Mouse (Mus musculus): ENCODE measurements around the gene Vars. TPM values are rescaled to one million over a fixed set of nuclear protein-coding genes. Genes with fewer than 3 reads are reported as not detected.
"Not testable (repeated sequence)": the region's sequence is repeated elsewhere in the genome, so short reads cannot be mapped to it uniquely, and the experiment has no call there.

Gene Vars
- polyA plus RNA-seq, 1 experiment: 261 TPM

- Histone ChIP-seq H3K27me3 (ENCODE audit: control insufficient read depth, insufficient read depth, low read length) (no peaks in the 10 kb centered on the region), H3K27ac (ENCODE audit: control insufficient read depth, insufficient read depth, low read depth, low read length) (no peak overlapping the region), H3K4me1 (ENCODE audit: control insufficient read depth, insufficient read depth, low read length) (peaks cover 12% of the 10 kb centered on the region), H3K4me3 (ENCODE audit: control insufficient read depth, low read depth, low read length) (no peak overlapping the region), H3K36me3 (ENCODE audit: control insufficient read depth, insufficient read depth, low read length) (no peaks in the 10 kb centered on the region)
- no peak for TF ChIP-seq CTCF (IDR thresholded peaks at IDR 0.05; ENCODE audit: control insufficient read depth, insufficient read depth, insufficient replicate concordance, low read depth, low read length)
- TF ChIP-seq POLR2A (IDR thresholded peaks at IDR 0.05; ENCODE audit: control insufficient read depth, low read depth, low read length): no peak
These were observed 44.4 kb upstream of the Vars start for GRCm38 (mm10) chr17:34956340-34956739.

- H3K27me3 ChIP-seq (ENCODE audit: control insufficient read depth, insufficient read depth, low read length); H3K36me3 ChIP-seq (ENCODE audit: control insufficient read depth, insufficient read depth, low read length); H3K4me3 ChIP-seq (ENCODE audit: control insufficient read depth, low read depth, low read length); H3K4me1 ChIP-seq (ENCODE audit: control insufficient read depth, insufficient read depth, low read length); H3K27ac ChIP-seq (ENCODE audit: control insufficient read depth, insufficient read depth, low read depth, low read length): not testable (repeated sequence)
These were observed 43.5 kb upstream of the Vars start for GRCm38 (mm10) chr17:34957291-34957690.

- not testable (repeated sequence) for H3K36me3 ChIP-seq (ENCODE audit: control insufficient read depth, insufficient read depth, low read length); H3K27me3 ChIP-seq (ENCODE audit: control insufficient read depth, insufficient read depth, low read length); H3K4me3 ChIP-seq (ENCODE audit: control insufficient read depth, low read depth, low read length); H3K4me1 ChIP-seq (ENCODE audit: control insufficient read depth, insufficient read depth, low read length); H3K27ac ChIP-seq (ENCODE audit: control insufficient read depth, insufficient read depth, low read depth, low read length)
These were observed 42.8 kb upstream of the Vars start for GRCm38 (mm10) chr17:34957966-34958365.

GRCm38 (mm10) chr17:34958734-34959129 is 42.1 kb upstream of the Vars start:
- H3K27me3 ChIP-seq (ENCODE audit: control insufficient read depth, insufficient read depth, low read length); H3K27ac ChIP-seq (ENCODE audit: control insufficient read depth, insufficient read depth, low read depth, low read length); H3K4me1 ChIP-seq (ENCODE audit: control insufficient read depth, insufficient read depth, low read length); H3K36me3 ChIP-seq (ENCODE audit: control insufficient read depth, insufficient read depth, low read length): not testable (repeated sequence)
- H3K4me3 ChIP-seq (ENCODE audit: control insufficient read depth, low read depth, low read length): peak overlapping the region; percentile 46

- H3K36me3 ChIP-seq (ENCODE audit: control insufficient read depth, insufficient read depth, low read length); H3K4me1 ChIP-seq (ENCODE audit: control insufficient read depth, insufficient read depth, low read length); H3K27me3 ChIP-seq (ENCODE audit: control insufficient read depth, insufficient read depth, low read length): not testable (repeated sequence)
- Histone ChIP-seq H3K4me3 (ENCODE audit: control insufficient read depth, low read depth, low read length) (peak within 1 kb of the TSS; percentile 86), H3K27ac (ENCODE audit: control insufficient read depth, insufficient read depth, low read depth, low read length) (peak within 1 kb of the TSS; percentile 97)
- TF ChIP-seq POLR2A (IDR thresholded peaks at IDR 0.05; ENCODE audit: control insufficient read depth, low read depth, low read length): 0 out of 2 replicates have a peak, but pooled peaks have one; percentile 32
These were observed 41.5 kb upstream of the Vars start, which contains the start of gene Hspa1b for GRCm38 (mm10) chr17:34959130-34959778. Hspa1b (minus strand) TSS chr17:34959238.

GRCm38 (mm10) chr17:34959881-34960515 is 40.8 kb upstream of the Vars start:
- H3K27ac ChIP-seq (ENCODE audit: control insufficient read depth, insufficient read depth, low read depth, low read length): peak overlapping the region; percentile 97
- peak overlapping the region; percentile 86 for H3K4me3 ChIP-seq (ENCODE audit: control insufficient read depth, low read depth, low read length)
- no peaks in the 10 kb centered on the region for H3K36me3 ChIP-seq (ENCODE audit: control insufficient read depth, insufficient read depth, low read length)
- H3K27me3 ChIP-seq (ENCODE audit: control insufficient read depth, insufficient read depth, low read length): no peaks in the 10 kb centered on the region
- H3K4me1 ChIP-seq (ENCODE audit: control insufficient read depth, insufficient read depth, low read length): peaks cover 8% of the 10 kb centered on the region
- TF ChIP-seq CTCF (IDR thresholded peaks at IDR 0.05; ENCODE audit: control insufficient read depth, insufficient read depth, insufficient replicate concordance, low read depth, low read length) (no peak), POLR2A (IDR thresholded peaks at IDR 0.05; ENCODE audit: control insufficient read depth, low read depth, low read length) (no peak)

- Histone ChIP-seq H3K4me3 (ENCODE audit: control insufficient read depth, low read depth, low read length) (no peak overlapping the region), H3K36me3 (ENCODE audit: control insufficient read depth, insufficient read depth, low read length) (no peaks in the 10 kb centered on the region), H3K27ac (ENCODE audit: control insufficient read depth, insufficient read depth, low read depth, low read length) (peak overlapping the region; percentile 39), H3K27me3 (ENCODE audit: control insufficient read depth, insufficient read depth, low read length) (no peaks in the 10 kb centered on the region), H3K4me1 (ENCODE audit: control insufficient read depth, insufficient read depth, low read length) (peaks cover 8% of the 10 kb centered on the region)
- TF ChIP-seq CTCF (IDR thresholded peaks at IDR 0.05; ENCODE audit: control insufficient read depth, insufficient read depth, insufficient replicate concordance, low read depth, low read length) (no peak), POLR2A (IDR thresholded peaks at IDR 0.05; ENCODE audit: control insufficient read depth, low read depth, low read length) (no peak)
These were observed 39.9 kb upstream of the Vars start for GRCm38 (mm10) chr17:34960702-34961493.
